Mouse (Mus musculus): ENCODE results near the gene Far2. TPM values are rescaled to one million over a fixed set of nuclear protein-coding genes. Genes with fewer than 3 reads are reported as not detected.

The Far2 gene
- polyA plus RNA-seq, 1 experiment from 2014 or later, result 1.2 TPM

- ATAC-seq (no peak), DNase-seq (no peak)
- Histone ChIP-seq H3K36me3 (replicated peaks; ENCODE audit: insufficient read depth, low read length) (no peaks in the 10 kb centered on the region), H3K4me2 (ENCODE audit: low read depth, low read length) (no peak overlapping the region), H3K4me1 (ENCODE audit: insufficient read depth) (no peaks in the 10 kb centered on the region), H3K27me3 (ENCODE audit: insufficient read depth, low read length) (no peaks in the 10 kb centered on the region), H3K27ac (ENCODE audit: low read depth) (no peak overlapping the region), H3K9me3 (ENCODE audit: low read length) (no peaks in the 10 kb centered on the region), H3K9ac (replicated peaks) (no peak overlapping the region), H3K4me3 (ENCODE audit: low read depth, low read length) (no peak overlapping the region)
- 74% methylated on average over 3 of the region's 3 CpGs for WGBS (ENCODE audit: insufficient replicate concordance)
- no peak for TF ChIP-seq CTCF (IDR thresholded peaks at IDR 0.05; ENCODE audit: low read depth)
- TF ChIP-seq EP300 (IDR thresholded peaks at IDR 0.05; ENCODE audit: low read depth), result no peak
These were observed 16.1 kb downstream of the Far2 start for GRCm38 (mm10) chr6:148063131-148063530.

GRCm38 (mm10) chr6:148066267-148066666 lies 19.2 kb downstream of the Far2 start:
- Histone ChIP-seq H3K4me2 (ENCODE audit: low read depth, low read length) (no peak overlapping the region), H3K27me3 (ENCODE audit: insufficient read depth, low read length) (no peaks in the 10 kb centered on the region), H3K4me3 (ENCODE audit: low read depth, low read length) (no peak overlapping the region), H3K36me3 (replicated peaks; ENCODE audit: insufficient read depth, low read length) (no peaks in the 10 kb centered on the region), H3K27ac (ENCODE audit: low read depth) (no peak overlapping the region), H3K9ac (replicated peaks) (no peak overlapping the region), H3K9me3 (ENCODE audit: low read length) (no peaks in the 10 kb centered on the region), H3K4me1 (ENCODE audit: insufficient read depth) (no peaks in the 10 kb centered on the region)
- DNase-seq, result no peak
- no peak for ATAC-seq
- TF ChIP-seq EP300 (IDR thresholded peaks at IDR 0.05; ENCODE audit: low read depth) (no peak), CTCF (IDR thresholded peaks at IDR 0.05; ENCODE audit: low read depth) (no peak)
- WGBS (ENCODE audit: insufficient replicate concordance), result 62% methylated on average over 5 of the region's 5 CpGs

GRCm38 (mm10) chr6:148068786-148069185 lies 21.7 kb downstream of the Far2 start:
- no peak for ATAC-seq

DNA sequence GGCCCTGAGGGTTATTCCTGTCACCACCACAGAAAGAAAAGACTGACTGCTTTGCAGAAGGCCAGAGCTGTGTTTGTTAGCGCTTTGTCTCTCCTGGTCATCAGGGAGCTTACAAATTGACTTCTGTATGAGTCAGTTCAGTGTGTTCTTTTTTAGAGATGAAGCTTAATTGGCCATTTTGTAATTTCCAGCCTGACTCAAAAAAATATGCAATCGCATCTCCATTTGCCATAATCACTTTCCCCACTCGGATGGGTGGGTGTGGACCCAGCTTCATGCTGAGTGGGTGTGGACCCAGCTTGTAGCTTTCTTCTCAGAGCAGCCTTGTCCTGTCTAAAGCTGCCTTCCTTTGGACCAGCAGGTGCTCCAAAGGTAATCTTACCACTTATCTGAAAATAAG lies 26.5 kb downstream of the Far2 start:
- Histone ChIP-seq H3K36me3 (replicated peaks; ENCODE audit: insufficient read depth, low read length) (no peaks in the 10 kb centered on the region), H3K9me3 (ENCODE audit: low read length) (no peaks in the 10 kb centered on the region), H3K27me3 (ENCODE audit: insufficient read depth, low read length) (no peaks in the 10 kb centered on the region), H3K4me3 (ENCODE audit: low read depth, low read length) (no peak overlapping the region), H3K9ac (replicated peaks) (no peak overlapping the region), H3K4me1 (ENCODE audit: insufficient read depth) (no peaks in the 10 kb centered on the region), H3K27ac (ENCODE audit: low read depth) (no peak overlapping the region), H3K4me2 (ENCODE audit: low read depth, low read length) (no peak overlapping the region)
- TF ChIP-seq CTCF (IDR thresholded peaks at IDR 0.05; ENCODE audit: low read depth), result no peak
- no peak for TF ChIP-seq EP300 (IDR thresholded peaks at IDR 0.05; ENCODE audit: low read depth)
- WGBS (ENCODE audit: insufficient replicate concordance), result 69% methylated on average over 3 of the region's 3 CpGs
- DNase-seq, result no peak
- no peak for ATAC-seq

More at GRCm38 (mm10) chr6:148068786-148069185, 21.7 kb downstream of the Far2 start:
- H3K36me3 ChIP-seq (replicated peaks; ENCODE audit: insufficient read depth, low read length), result no peaks in the 10 kb centered on the region
- TF ChIP-seq EP300 (IDR thresholded peaks at IDR 0.05; ENCODE audit: low read depth), result no peak
- TF ChIP-seq CTCF (IDR thresholded peaks at IDR 0.05; ENCODE audit: low read depth), result no peak
- 84% methylated on average over 4 of the region's 4 CpGs for WGBS (ENCODE audit: insufficient replicate concordance)
- no peak overlapping the region for H3K4me2 ChIP-seq (ENCODE audit: low read depth, low read length)
- H3K9ac ChIP-seq (replicated peaks), result no peak overlapping the region
- H3K9me3 ChIP-seq (ENCODE audit: low read length), result no peaks in the 10 kb centered on the region
- no peak overlapping the region for H3K27ac ChIP-seq (ENCODE audit: low read depth)
- H3K4me3 ChIP-seq (ENCODE audit: low read depth, low read length), result no peak overlapping the region
- H3K27me3 ChIP-seq (ENCODE audit: insufficient read depth, low read length), result no peaks in the 10 kb centered on the region
- no peak for DNase-seq
- H3K4me1 ChIP-seq (ENCODE audit: insufficient read depth), result no peaks in the 10 kb centered on the region

DNA sequence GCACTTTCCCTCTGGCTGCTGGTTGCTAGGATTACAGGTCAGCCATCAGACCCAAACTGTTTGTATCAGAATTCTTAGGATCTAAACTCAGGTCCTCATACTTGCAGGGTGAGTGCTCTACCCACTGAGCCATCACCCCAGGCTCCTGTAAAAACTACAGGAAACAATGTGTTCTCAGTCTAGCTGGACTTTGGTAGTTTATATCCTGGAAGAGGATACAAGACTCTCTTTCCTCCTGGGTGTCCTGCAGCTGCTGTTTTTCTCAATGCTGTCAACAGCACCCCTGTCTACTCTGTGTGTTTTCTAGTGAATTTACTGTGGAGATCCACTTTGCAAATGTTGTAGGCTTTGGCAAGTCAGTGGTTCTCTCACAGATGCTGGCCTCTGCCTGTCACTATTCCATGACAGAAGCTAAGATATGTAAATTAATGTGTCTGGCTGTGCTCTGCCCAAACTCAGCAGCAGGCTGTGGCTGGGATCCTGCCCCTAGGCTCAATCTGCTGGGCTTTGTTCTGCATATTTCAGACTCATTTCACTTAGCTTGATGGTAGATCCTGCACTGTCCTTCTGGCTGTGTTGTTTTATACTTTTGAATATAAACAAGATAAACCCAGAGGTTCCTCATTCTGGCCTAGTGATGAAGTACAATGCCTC lies 27.3 kb downstream of the Far2 start:
- Histone ChIP-seq H3K4me1 (ENCODE audit: insufficient read depth) (no peaks in the 10 kb centered on the region), H3K4me3 (ENCODE audit: low read depth, low read length) (no peak overlapping the region), H3K9me3 (ENCODE audit: low read length) (no peaks in the 10 kb centered on the region), H3K4me2 (ENCODE audit: low read depth, low read length) (no peak overlapping the region), H3K27ac (ENCODE audit: low read depth) (no peak overlapping the region), H3K36me3 (replicated peaks; ENCODE audit: insufficient read depth, low read length) (no peaks in the 10 kb centered on the region), H3K27me3 (ENCODE audit: insufficient read depth, low read length) (no peaks in the 10 kb centered on the region), H3K9ac (replicated peaks) (no peak overlapping the region)
- DNase-seq (no peak), ATAC-seq (no peak)
- TF ChIP-seq CTCF (IDR thresholded peaks at IDR 0.05; ENCODE audit: low read depth) (no peak), EP300 (IDR thresholded peaks at IDR 0.05; ENCODE audit: low read depth) (no peak)

GRCm38 (mm10) chr6:148083864-148084263 lies 36.8 kb downstream of the Far2 start:
- TF ChIP-seq EP300 (IDR thresholded peaks at IDR 0.05; ENCODE audit: low read depth) (no peak), CTCF (IDR thresholded peaks at IDR 0.05; ENCODE audit: low read depth) (no peak)
- no peak overlapping the region for H3K9ac ChIP-seq (replicated peaks)
- DNase-seq (no peak), ATAC-seq (no peak)
- WGBS (ENCODE audit: insufficient replicate concordance), result 71% methylated on average over 2 of the region's 2 CpGs
- H3K27me3 ChIP-seq (ENCODE audit: insufficient read depth, low read length), result no peaks in the 10 kb centered on the region
- H3K4me3 ChIP-seq (ENCODE audit: low read depth, low read length), result no peak overlapping the region
- no peaks in the 10 kb centered on the region for H3K4me1 ChIP-seq (ENCODE audit: insufficient read depth)
- no peaks in the 10 kb centered on the region for H3K9me3 ChIP-seq (ENCODE audit: low read length)
- H3K4me2 ChIP-seq (ENCODE audit: low read depth, low read length), result no peak overlapping the region
- no peak overlapping the region for H3K27ac ChIP-seq (ENCODE audit: low read depth)
- H3K36me3 ChIP-seq (replicated peaks; ENCODE audit: insufficient read depth, low read length), result no peaks in the 10 kb centered on the region

DNA sequence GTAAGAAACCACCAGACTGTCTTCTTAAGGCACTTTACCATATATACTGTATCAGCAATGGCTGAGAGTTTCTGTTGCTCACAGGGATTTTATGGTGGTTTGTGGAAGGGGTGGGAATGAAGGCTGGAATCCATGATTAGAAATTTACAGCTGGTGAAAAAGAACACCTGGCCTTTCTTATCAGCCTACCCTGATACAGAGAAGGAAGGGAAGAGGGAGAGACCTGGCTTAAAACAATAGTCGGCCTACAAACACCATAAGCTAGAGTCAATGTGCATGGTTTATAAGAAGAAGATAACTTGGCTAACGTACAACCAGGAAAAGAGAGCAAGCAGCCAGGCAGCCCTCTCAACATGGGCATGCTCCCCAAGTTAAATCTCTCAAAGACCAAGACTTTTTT lies 37.3 kb downstream of the Far2 start:
- no peak overlapping the region for H3K27ac ChIP-seq (ENCODE audit: low read depth)
- TF ChIP-seq EP300 (IDR thresholded peaks at IDR 0.05; ENCODE audit: low read depth) (no peak), CTCF (IDR thresholded peaks at IDR 0.05; ENCODE audit: low read depth) (no peak)
- DNase-seq (no peak), ATAC-seq (no peak)
- H3K4me3 ChIP-seq (ENCODE audit: low read depth, low read length), result no peak overlapping the region
- no peaks in the 10 kb centered on the region for H3K9me3 ChIP-seq (ENCODE audit: low read length)
- WGBS (ENCODE audit: insufficient replicate concordance), result 60% methylated on average over 2 of the region's 2 CpGs
- no peaks in the 10 kb centered on the region for H3K27me3 ChIP-seq (ENCODE audit: insufficient read depth, low read length)
- no peaks in the 10 kb centered on the region for H3K4me1 ChIP-seq (ENCODE audit: insufficient read depth)
- H3K4me2 ChIP-seq (ENCODE audit: low read depth, low read length), result no peak overlapping the region
- H3K9ac ChIP-seq (replicated peaks), result no peak overlapping the region
- H3K36me3 ChIP-seq (replicated peaks; ENCODE audit: insufficient read depth, low read length), result no peaks in the 10 kb centered on the region
